Mouse (Mus musculus): ENCODE measurements around the gene B4galnt1.
A peak's percentile ranks its signal among the peaks of the same experiment; 100 is the strongest.
"Not testable (repeated sequence)": the region's sequence is repeated elsewhere in the genome, so short reads cannot be mapped to it uniquely, and the experiment has no call there.

The B4galnt1 gene

GRCm38 (mm10) chr10:127188465-127189115 lies 23.6 kb downstream of the B4galnt1 start:
- peak; percentile 69 for DNase-seq (ENCODE audit: low read depth, low spot score)

DNA sequence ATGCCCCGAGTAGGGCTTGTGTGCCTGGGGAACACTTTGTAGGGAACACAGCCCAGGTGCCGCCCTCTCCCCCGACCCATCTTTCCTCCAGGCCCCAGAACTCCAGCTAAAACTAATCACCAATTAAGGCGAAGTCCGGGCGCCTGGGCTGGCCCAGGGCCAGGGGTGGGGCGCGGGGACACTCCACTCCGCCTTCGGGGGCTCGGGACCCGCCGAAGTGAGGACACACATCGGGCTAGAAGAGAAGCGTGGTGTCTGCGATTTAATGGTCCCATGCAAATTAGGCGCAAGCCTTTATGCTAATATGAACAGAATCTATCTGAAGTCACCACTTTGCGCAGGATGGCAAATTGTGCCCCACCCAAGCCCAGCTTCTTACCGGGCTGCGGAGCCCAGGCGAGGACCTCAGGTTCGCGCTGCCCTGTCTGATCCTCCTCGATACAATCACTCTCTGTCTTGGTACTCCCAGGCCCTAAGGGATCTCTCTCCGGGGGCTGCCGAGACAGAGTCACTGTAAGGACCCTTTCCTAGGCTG lies 24.2 kb downstream of the B4galnt1 start:
- DNase-seq (ENCODE audit: low read depth, low spot score): no peak

DNA sequence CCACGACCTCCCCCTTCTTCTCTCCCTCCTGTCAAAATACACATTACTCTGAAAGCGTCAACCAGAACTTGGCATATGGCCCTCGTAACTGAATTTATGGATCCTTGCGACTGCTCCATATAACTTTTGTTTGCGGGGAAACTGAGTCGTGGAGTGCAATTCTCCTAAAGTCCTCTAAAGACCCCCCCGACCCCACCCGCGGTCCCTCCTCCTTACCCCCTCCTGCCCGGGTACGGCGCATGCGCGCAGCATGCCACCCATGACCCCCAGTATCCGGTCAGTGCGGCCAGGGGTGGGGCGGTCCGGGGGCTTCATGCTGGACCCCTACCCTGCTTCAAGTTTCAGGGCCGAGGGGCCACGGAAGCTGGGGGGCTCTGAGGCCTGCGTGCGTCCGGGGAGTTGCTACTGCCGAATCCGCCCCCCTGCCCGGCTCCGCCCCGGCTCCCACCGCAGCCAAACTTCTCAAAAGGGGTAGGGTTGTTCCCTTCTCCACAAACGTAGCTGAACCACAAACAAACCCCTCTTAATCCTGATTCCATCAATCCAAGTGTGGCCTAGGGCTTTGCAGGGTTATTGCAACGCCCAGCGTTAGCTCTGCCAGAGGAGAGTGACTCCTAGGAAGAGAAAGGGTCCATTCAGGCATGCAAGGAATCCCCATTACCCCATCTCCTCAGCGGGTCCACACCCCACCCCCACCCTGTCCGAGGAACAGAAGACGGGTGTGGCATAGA lies 24.8 kb downstream of the B4galnt1 start, which contains the start of gene Arhgef25:
Gene Arhgef25, minus strand, starts transcription at position 433 of the 731 bp plus-strand sequence.
- no peak for DNase-seq (ENCODE audit: low read depth, low spot score)

DNA sequence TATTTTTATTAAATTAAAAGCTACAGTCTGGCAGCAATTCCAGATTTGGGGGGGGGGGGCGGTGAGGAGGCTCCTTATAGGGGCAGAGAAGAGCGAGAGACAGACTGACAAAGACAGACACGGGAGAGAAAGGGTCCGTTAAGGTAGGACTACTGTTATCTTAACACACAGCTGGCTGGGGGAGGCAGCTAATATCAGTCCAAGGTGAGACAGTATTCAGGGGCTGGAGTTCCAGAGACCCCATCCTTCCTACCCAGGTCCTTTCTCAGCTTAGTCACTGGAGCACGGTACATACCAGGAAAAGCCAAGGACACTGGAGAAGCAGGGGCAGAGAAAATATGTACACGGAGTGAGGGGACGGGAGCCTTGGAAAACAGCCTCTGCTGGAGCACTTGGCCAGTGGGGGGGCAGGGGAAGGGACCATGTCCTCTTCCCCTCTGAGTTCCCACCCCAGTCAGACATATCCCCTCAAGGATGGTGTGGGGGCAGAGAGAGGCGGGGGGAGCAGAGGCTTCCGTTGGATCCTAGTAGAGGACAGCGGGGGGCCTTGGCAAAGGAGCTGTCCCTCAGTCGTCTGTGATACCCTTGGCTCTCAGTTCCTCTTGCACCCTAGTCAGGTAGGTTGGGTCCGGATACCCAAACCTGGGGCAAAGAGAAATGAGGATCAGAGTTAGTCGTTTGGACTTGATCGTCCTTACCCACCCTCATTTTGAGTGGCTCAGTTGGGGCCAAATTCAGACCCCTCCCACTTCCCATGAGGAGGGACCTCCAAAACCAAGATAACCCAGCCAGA lies 25.6 kb downstream of the B4galnt1 start:
- no peak for DNase-seq (ENCODE audit: low read depth, low spot score)

- no peak for DNase-seq (ENCODE audit: low read depth, low spot score)
Observed at GRCm38 (mm10) chr10:127191191-127192056, 26.4 kb downstream of the B4galnt1 start.

DNA sequence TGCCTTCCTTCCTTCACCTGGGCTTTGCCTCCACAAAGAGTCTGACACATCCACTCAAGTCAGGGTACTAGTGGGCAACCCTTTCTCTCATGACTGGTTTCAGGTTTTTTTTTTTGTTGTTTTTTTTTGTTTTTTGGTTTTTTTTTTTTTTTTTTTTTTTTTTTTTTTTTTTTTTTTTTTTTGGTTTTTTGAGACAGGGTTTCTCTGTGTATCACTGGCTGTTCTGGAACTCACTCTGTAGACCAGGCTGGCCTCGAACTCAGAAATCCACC lies 27.0 kb downstream of the B4galnt1 start:
- not testable (repeated sequence) for DNase-seq (ENCODE audit: low read depth, low spot score)

GRCm38 (mm10) chr10:127193011-127193410 lies 28.0 kb downstream of the B4galnt1 start:
- no peak for DNase-seq (ENCODE audit: low read depth, low spot score)

GRCm38 (mm10) chr10:127194428-127195327 lies 29.7 kb downstream of the B4galnt1 start:
- DNase-seq (ENCODE audit: low read depth, low spot score): no peak

DNA sequence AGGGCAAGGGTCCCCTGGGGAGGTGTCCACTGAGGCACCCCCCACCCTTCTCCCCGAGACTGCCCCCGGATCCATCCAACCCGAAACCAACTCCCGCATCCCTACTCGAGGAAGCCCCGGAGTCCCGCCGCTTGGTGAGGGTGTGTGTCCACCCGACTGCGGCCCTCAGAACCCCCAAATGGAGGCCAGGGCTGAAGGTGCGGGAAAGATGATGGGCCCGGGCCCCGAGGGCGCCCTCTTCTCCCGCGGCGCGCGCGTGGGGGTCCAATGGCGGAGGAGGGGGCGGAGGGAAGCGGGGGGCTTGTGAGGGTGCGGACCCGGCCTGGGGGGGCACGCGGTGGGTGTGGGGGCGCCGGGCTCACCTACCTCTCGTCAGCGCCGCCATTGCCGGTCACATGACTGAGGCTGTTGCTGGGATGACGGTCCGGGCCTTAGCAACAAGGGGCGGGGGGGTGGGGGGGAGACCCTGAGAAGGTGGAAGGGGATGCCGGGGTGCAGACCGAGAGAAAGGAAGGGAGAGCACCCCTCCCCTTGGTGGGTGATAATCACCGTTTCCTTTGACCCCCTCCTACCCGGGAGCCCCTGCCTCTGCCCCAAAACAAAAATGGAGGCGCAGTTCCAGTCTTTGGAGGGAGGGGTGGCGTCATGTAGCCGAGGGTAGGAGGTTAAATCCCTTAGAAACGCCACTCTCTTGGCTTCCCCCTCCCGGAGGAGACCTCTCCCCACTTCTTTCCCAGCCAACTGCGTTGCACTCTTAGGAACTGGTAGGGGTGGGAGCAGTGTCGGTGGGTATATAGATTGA lies 30.5 kb downstream of the B4galnt1 start, which contains the start of gene Dtx3:
Gene Dtx3, minus strand, starts transcription at position 401 of the 802 bp plus-strand sequence.
- DNase-seq (ENCODE audit: low read depth, low spot score): no peak

DNA sequence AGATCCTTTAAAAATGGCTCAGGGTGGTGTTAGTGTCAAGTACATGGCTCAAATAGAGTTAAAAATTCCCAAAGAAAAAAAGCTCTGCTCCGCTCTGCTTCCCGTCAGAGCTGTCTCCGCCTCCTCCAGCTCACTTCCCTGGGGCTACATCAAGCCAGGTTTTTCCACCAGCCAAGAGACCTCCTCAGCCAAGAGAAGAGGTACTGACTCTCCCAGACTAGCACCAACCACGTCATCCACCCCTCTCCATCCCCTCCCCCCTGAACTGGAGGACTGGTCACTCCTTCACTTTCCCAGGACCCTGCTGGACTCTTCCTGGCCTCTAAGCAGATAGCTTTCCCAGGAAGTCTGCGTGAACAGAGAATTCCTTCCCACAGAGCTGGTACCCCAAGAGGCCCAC lies 31.4 kb downstream of the B4galnt1 start:
- no peak for DNase-seq (ENCODE audit: low read depth, low spot score)

DNA sequence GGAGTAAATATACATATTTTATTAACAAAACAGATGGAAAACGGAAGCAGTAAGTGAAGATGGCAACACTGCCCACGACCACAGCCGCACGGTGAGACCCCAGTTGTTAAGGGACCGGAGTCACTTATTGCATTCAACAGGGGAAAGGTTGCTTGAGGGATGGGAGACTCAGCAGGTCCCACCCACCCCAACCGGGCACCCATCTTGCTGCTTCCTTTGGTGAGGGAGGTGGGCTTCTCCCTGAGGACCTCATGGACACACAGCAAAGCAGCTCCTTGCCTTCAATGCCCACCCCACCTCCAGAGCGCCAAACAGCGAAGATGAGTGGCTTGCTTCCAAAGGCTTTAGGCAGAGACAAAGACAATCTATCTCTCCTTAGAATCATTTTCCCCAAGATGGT lies 32.1 kb downstream of the B4galnt1 start:
- no peak for DNase-seq (ENCODE audit: low read depth, low spot score)

GRCm38 (mm10) chr10:127197505-127198110 lies 32.6 kb downstream of the B4galnt1 start:
- no peak for DNase-seq (ENCODE audit: low read depth, low spot score)

- no peak for DNase-seq (ENCODE audit: low read depth, low spot score)
Observed at GRCm38 (mm10) chr10:127198492-127198891, 33.5 kb downstream of the B4galnt1 start.

DNA sequence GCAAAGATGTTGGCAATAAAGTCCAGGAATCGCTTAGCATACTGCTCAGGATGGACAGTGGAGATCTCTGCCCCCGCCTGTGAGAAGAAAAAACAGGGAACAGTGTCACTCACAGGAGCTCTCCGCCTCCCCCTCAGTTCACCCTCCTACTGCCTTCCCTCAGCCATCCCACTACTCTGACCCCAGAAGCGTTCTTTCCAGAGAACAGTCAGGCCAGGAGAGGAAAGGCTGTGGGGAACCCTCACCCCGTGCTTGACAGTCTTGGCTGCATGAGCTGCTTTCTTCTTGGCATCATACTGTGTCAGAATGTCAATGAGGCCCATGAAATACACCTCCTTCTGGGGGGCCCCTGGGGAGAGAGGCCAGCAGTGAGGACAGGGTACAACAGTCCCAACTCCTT lies 34.0 kb downstream of the B4galnt1 start:
- DNase-seq (ENCODE audit: low read depth, low spot score): no peak

- DNase-seq (ENCODE audit: low read depth, low spot score): no peak
Observed at GRCm38 (mm10) chr10:127199474-127199873, 34.4 kb downstream of the B4galnt1 start.

GRCm38 (mm10) chr10:127200279-127200678 lies 35.3 kb downstream of the B4galnt1 start:
- no peak for DNase-seq (ENCODE audit: low read depth, low spot score)

DNA sequence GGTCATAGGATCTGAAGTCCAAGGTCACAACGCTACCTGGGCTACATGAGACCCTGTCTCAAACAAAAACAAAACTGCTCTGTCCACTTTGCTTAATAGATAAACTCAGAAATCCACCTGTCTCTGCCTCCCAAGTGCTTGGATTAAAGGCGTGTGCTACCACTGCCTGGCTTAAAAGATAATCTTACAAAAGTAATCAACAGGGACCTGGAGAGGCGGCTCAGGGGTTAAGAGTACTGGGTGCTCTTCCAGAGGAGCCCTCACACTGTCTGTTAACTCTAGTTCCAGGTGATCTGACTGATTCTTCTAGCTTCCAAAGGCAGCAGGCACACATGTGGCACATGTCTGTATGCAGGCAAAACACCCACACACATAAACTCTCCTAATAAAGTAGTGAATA lies 38.1 kb downstream of the B4galnt1 start:
- DNase-seq (ENCODE audit: low read depth, low spot score): no peak

DNA sequence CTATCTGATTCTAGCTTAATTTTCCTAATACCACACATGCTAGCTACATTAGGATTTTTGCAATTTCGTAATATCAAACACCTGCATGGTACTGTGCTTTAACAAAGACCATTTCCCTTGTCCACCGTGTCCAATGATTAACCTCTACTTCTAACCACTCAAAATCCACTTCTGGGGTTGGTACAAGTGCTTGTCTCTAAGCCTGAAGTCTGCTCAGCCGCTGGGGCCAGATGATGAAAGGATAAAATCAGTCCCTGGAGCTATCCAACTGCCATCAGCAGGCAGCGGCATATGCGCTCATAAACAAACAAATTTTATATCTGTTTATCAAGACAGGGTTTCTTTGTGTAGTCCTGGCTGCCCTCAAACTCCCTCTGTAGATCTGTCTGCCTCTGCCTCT lies 39.6 kb downstream of the B4galnt1 start:
- no peak for DNase-seq (ENCODE audit: low read depth, low spot score)

DNA sequence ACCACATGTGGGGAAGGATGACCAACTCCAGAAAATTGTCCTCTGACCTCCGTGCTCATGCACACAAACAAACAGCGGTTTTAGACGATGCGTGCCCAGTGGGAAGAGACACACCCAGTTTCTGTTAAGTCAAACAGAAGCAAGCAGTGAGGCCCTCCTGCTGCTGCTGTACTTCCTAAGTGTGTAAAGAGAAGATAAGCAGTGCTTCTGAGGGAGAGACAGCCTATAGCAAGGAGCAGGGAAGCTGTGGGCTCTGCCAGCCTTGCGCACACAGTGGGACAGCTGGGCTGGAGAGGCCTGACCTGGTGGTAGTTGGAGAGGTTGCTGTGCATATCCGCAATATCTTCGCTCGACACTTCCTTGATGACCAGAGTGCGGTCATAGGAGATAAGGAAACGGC lies 40.3 kb downstream of the B4galnt1 start:
- no peak for DNase-seq (ENCODE audit: low read depth, low spot score)
